Comparison of ENCODE assay signal across 21 mouse cellular contexts in the genomic region with DNA sequence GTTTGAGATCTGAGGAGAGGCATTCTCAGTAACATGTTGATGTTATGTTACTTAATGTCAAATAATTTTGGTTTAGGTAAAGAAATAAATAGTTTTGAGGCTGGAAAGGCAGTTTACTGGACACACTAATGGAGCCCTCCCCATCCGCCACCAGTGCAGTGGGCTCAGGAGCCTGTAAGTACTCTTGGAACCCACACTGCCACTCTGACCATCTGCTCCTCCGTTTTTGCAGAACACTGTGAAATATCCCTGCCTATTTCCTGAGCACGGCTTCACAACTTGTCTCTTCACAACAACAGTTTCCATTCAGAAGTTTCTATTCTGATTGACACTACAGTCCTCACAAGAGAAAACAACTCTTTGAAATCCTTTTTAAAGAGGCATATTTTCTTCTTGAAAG.
A peak's percentile ranks its signal among the peaks of the same experiment; 100 is the strongest.
DNase-seq lines count a peak whose midpoint lies in the region; ATAC-seq and TF ChIP-seq lines count a peak whose summit lies in the region.
"Had no signal": no experiment of that assay in that cellular context is flagged by ENCODE, and none has a peak within 500 bp of the region (broad histone marks: within the 10 kb centered on the region; RNA-seq: fewer than 3 reads in every experiment).

No protein-coding gene starts in this region.

- H3K27me3 ChIP-seq in hindbrain, embryonic 13.5 days, result no peaks in the 10 kb centered on the region
- H3K27me3 ChIP-seq: CH12.LX; heart, embryonic 13.5 days; limb, embryonic 13.5 days had no signal

- no peaks in the 10 kb centered on the region for H3K36me3 ChIP-seq in hindbrain, embryonic 13.5 days
- H3K36me3 ChIP-seq: heart, embryonic 13.5 days; limb, embryonic 13.5 days had no signal

- H3K9me3 ChIP-seq in hindbrain, embryonic 13.5 days, result no peaks in the 10 kb centered on the region
- H3K9me3 ChIP-seq: heart, embryonic 13.5 days; limb, embryonic 13.5 days had no signal

- H3K27ac ChIP-seq in layer of hippocampus, adult 2 months, result peak overlapping the region; percentile 72
- no peak overlapping the region for H3K27ac ChIP-seq in hindbrain, embryonic 13.5 days
- H3K27ac ChIP-seq: heart, embryonic 13.5 days; hindbrain, embryonic 14.5 days; limb, embryonic 13.5 days; liver, embryonic 14.5 days; macrophage had no signal

- WGBS in hindbrain, embryonic 13.5 days, result 81% methylated on average over 3 of the region's 3 CpGs

- no peak for TF ChIP-seq CTCF in layer of hippocampus, adult 2 months (conservative IDR thresholded peaks at IDR 0.05)
- TF ChIP-seq CTCF in brain, embryonic 14.5 days (IDR thresholded peaks at IDR 0.05; ENCODE audit: borderline replicate concordance, extremely low read depth, insufficient read depth, insufficient read length), result no peak

- H3K4me3 ChIP-seq in layer of hippocampus, adult 2 months, result no peak overlapping the region
- H3K4me3 ChIP-seq in hindbrain, embryonic 13.5 days, result no peak overlapping the region
- H3K4me3 ChIP-seq: erythroblast, embryonic 14.5 days; heart, embryonic 13.5 days; limb, embryonic 13.5 days had no signal

- no peaks in the 10 kb centered on the region for H3K4me1 ChIP-seq in hindbrain, embryonic 13.5 days (replicated peaks)
- H3K4me1 ChIP-seq: heart, embryonic 13.5 days; limb, embryonic 13.5 days had no signal

- peak; percentile 49 to 60 for DNase-seq in cerebellum, postnatal 10 days
- no peak for DNase-seq in cerebellum, postnatal 4 days (ENCODE audit: low spot score in 2 of 2)
- peak in 1 of 2 experiments; percentile 43 for DNase-seq in layer of hippocampus, adult 2 months (ENCODE audit: low spot score in 2 of 2)
- DNase-seq in layer of hippocampus, adult 9-10 months (ENCODE audit: low spot score), result no peak
- peak; percentile 44 for DNase-seq in brain, embryonic 14.5 days (ENCODE audit: low read depth)
- peak; percentile 33 to 48 for DNase-seq in layer of hippocampus, postnatal 36 days
- DNase-seq: adrenal gland, postnatal 25 days; gastrocnemius, postnatal 14 days; heart, adult 18-20 months; kidney, adult 8-10 months; kidney, postnatal 14 days; retina, postnatal 1 day had no signal

- TF ChIP-seq POLR2A in brain, embryonic 14.5 days (IDR thresholded peaks at IDR 0.05; ENCODE audit: borderline replicate concordance, extremely low read depth, insufficient read depth, insufficient read length, poor library complexity, severe bottlenecking), result no peak

- ATAC-seq in hindbrain, embryonic 13.5 days (ENCODE audit: low FRiP score), result no peak

- H3K4me2 ChIP-seq in hindbrain, embryonic 13.5 days, result no peak overlapping the region
- H3K4me2 ChIP-seq: heart, embryonic 13.5 days; hindbrain, embryonic 14.5 days; limb, embryonic 13.5 days; midbrain, embryonic 11.5 days had no signal

- no peak overlapping the region for H3K9ac ChIP-seq in hindbrain, embryonic 13.5 days
- H3K9ac ChIP-seq: heart, embryonic 13.5 days; hindbrain, embryonic 14.5 days; limb, embryonic 13.5 days; liver, embryonic 14.5 days had no signal

Comparison
In these comparisons a context has a peak if more than half of its experiments do, and no peak if none do; other contexts are left out.
1. DNase-seq: peak in cerebellum, postnatal 10 days (2 of 2), brain, embryonic 14.5 days (single experiment) and layer of hippocampus, postnatal 36 days (2 of 2); none in cerebellum, postnatal 4 days (0 of 2) and layer of hippocampus, adult 9-10 months (single experiment).